Mouse (Mus musculus): ENCODE measurements around the gene Ins2. TPM values are rescaled to one million over a fixed set of nuclear protein-coding genes. Genes with fewer than 3 reads are reported as not detected.

Ins2 gene
- total and polyA plus RNA-seq, 3 experiments: not detected

DNA sequence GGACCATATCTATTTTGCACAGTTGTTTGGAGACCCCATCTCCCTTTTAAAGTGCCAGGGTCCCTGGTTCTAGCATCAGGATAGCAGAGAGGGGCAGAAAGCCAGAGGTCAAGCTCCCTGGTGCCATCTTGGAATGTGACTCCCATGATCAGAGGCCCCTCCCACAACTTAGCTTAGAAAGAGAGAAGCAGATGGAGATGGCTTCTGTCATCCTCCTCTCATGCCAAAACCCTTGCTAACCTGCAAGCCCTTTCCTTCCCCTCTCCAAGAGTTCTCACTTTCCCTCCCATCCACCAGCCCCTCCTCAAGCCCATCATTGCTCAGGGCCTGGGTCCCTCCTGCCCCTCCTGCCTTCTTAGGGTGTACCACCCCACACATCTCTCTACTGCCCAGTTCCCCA is 107.0 kb downstream of the Ins2 start:
- no peak overlapping the region for H3K4me3 ChIP-seq (ENCODE audit: control insufficient read depth in 1 of 2, insufficient read depth in 1 of 2, low read depth in 2 of 2, low read length in 2 of 2)
- H3K4me1 ChIP-seq (ENCODE audit: control insufficient read depth in 1 of 2, insufficient read depth in 2 of 2, low read length in 2 of 2): no peaks in the 10 kb centered on the region
- DNase-seq (ENCODE audit: low read depth, low spot score): no peak
- TF ChIP-seq ZMIZ1 (IDR thresholded peaks at IDR 0.05; ENCODE audit: low read depth, low read length): no peak
- TF ChIP-seq POLR2A (IDR thresholded peaks at IDR 0.05; ENCODE audit: control insufficient read depth in 1 of 2, insufficient read depth in 1 of 2, low read depth in 1 of 2, low read length in 2 of 2, poor library complexity in 1 of 2): no peak
- TF ChIP-seq E2F4 (IDR thresholded peaks at IDR 0.05; ENCODE audit: borderline replicate concordance, low read depth, low read length): no peak
- TF ChIP-seq SIN3A (IDR thresholded peaks at IDR 0.05; ENCODE audit: low read length): no peak
- no peak for TF ChIP-seq MAFK (IDR thresholded peaks at IDR 0.05; ENCODE audit: borderline replicate concordance, low read depth, low read length)
- no peak for TF ChIP-seq NRF1 (IDR thresholded peaks at IDR 0.05; ENCODE audit: insufficient read depth, low read depth, low read length, poor library complexity, severe bottlenecking)
- no peak overlapping the region for H3K9ac ChIP-seq (ENCODE audit: control insufficient read depth, low read depth, low read length, poor library complexity, severe bottlenecking)
- H3K27ac ChIP-seq (ENCODE audit: control insufficient read depth, low read depth, low read length): no peak overlapping the region
- H3K9me3 ChIP-seq (replicated peaks; ENCODE audit: insufficient read depth, low read length): no peaks in the 10 kb centered on the region
- no peaks in the 10 kb centered on the region for H3K79me2 ChIP-seq (ENCODE audit: control insufficient read depth, insufficient read depth, low read length, poor library complexity)
- H3K36me3 ChIP-seq (ENCODE audit: control insufficient read depth in 1 of 2, insufficient read depth in 2 of 2, low read length in 2 of 2): no peaks in the 10 kb centered on the region
- no peaks in the 10 kb centered on the region; a peak in 1 of 4 replicates for H3K27me3 ChIP-seq (ENCODE audit: control insufficient read depth in 1 of 2, insufficient read depth in 2 of 2, low read length in 2 of 2)

DNA sequence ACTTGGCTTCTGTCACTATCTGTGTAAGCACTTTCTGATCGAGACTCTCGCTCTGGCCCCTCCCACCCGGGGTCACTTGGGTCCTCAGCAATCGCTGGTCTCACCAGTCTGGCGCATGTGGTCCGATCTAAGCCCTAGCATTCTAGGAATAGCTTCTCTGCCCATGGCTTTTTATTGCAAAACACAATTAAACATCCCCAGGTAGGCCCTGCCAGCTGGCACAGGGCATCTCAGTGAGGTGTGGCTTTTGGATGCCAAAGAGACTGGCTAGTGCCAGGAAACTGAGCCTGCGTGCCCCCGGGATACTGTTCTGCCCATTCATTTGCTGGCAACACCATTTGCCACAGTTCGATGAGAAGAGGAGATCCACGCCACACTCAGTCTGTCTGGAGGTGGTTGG is 112.5 kb downstream of the Ins2 start:
- Histone ChIP-seq H3K27me3 (ENCODE audit: control insufficient read depth in 1 of 2, insufficient read depth in 2 of 2, low read length in 2 of 2) (no peaks in the 10 kb centered on the region; a peak in 1 of 4 replicates), H3K9me3 (replicated peaks; ENCODE audit: insufficient read depth, low read length) (no peaks in the 10 kb centered on the region), H3K4me3 (ENCODE audit: control insufficient read depth in 1 of 2, insufficient read depth in 1 of 2, low read depth in 2 of 2, low read length in 2 of 2) (no peak overlapping the region), H3K27ac (ENCODE audit: control insufficient read depth, low read depth, low read length) (no peak overlapping the region), H3K4me1 (ENCODE audit: control insufficient read depth in 1 of 2, insufficient read depth in 2 of 2, low read length in 2 of 2) (no peaks in the 10 kb centered on the region), H3K36me3 (ENCODE audit: control insufficient read depth in 1 of 2, insufficient read depth in 2 of 2, low read length in 2 of 2) (no peaks in the 10 kb centered on the region), H3K9ac (ENCODE audit: control insufficient read depth, low read depth, low read length, poor library complexity, severe bottlenecking) (no peak overlapping the region), H3K79me2 (ENCODE audit: control insufficient read depth, insufficient read depth, low read length, poor library complexity) (no peaks in the 10 kb centered on the region)
- DNase-seq (ENCODE audit: low read depth, low spot score): no peak
- no peak for TF ChIP-seq KAT2A (conservative IDR thresholded peaks at IDR 0.05; ENCODE audit: low read depth, low read length)
- TF ChIP-seq USF1 (IDR thresholded peaks at IDR 0.05; ENCODE audit: low read depth, low read length): no peak
- no peak for TF ChIP-seq HCFC1 (IDR thresholded peaks at IDR 0.05; ENCODE audit: low read depth, low read length)
- TF ChIP-seq ZC3H11A (IDR thresholded peaks at IDR 0.05; ENCODE audit: low read depth, low read length): no peak

DNA sequence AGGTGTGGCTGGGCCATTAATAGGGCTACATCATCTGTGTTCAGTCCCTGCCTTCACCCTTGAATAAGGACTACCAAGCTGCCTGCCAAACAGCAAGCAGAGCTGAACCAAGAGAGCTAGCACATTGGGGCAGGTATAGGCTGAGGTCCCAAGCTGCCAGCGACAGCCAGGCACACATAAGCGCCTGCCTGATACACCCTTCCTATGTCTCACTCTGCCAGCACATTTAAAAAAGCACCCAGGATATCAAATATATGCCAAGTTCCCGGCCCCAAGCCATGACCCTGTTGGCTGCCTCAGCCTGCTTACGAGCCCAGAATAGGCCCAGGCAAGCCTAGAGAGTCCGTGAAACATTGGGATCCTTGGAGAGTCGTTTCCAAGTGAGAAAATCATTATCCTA is 113.4 kb downstream of the Ins2 start:
- Histone ChIP-seq H3K36me3 (ENCODE audit: control insufficient read depth in 1 of 2, insufficient read depth in 2 of 2, low read length in 2 of 2) (no peaks in the 10 kb centered on the region), H3K4me1 (ENCODE audit: control insufficient read depth in 1 of 2, insufficient read depth in 2 of 2, low read length in 2 of 2) (no peaks in the 10 kb centered on the region), H3K9me3 (replicated peaks; ENCODE audit: insufficient read depth, low read length) (no peaks in the 10 kb centered on the region), H3K27me3 (ENCODE audit: control insufficient read depth in 1 of 2, insufficient read depth in 2 of 2, low read length in 2 of 2) (no peaks in the 10 kb centered on the region; a peak in 1 of 4 replicates), H3K27ac (ENCODE audit: control insufficient read depth, low read depth, low read length) (no peak overlapping the region), H3K4me3 (ENCODE audit: control insufficient read depth in 1 of 2, insufficient read depth in 1 of 2, low read depth in 2 of 2, low read length in 2 of 2) (no peak overlapping the region), H3K79me2 (ENCODE audit: control insufficient read depth, insufficient read depth, low read length, poor library complexity) (no peaks in the 10 kb centered on the region), H3K9ac (ENCODE audit: control insufficient read depth, low read depth, low read length, poor library complexity, severe bottlenecking) (no peak overlapping the region)
- DNase-seq (ENCODE audit: low read depth, low spot score): no peak
- TF ChIP-seq POLR2A (IDR thresholded peaks at IDR 0.05; ENCODE audit: control insufficient read depth in 1 of 2, insufficient read depth in 1 of 2, low read depth in 1 of 2, low read length in 2 of 2, poor library complexity in 1 of 2) (no peak), RCOR1 (IDR thresholded peaks at IDR 0.05; ENCODE audit: low read depth, low read length) (no peak), KAT2A (conservative IDR thresholded peaks at IDR 0.05; ENCODE audit: low read depth, low read length) (no peak), MXI1 (IDR thresholded peaks at IDR 0.05; ENCODE audit: low read depth, low read length) (no peak), TBP (IDR thresholded peaks at IDR 0.05; ENCODE audit: low read depth, low read length) (no peak), ZNF384 (IDR thresholded peaks at IDR 0.05; ENCODE audit: low read depth, low read length) (no peak), SIN3A (IDR thresholded peaks at IDR 0.05; ENCODE audit: low read length) (no peak), RAD21 (IDR thresholded peaks at IDR 0.05; ENCODE audit: low read depth, low read length) (no peak), NELFE (IDR thresholded peaks at IDR 0.05; ENCODE audit: low read depth, low read length) (no peak), POLR2AphosphoS2 (IDR thresholded peaks at IDR 0.05; ENCODE audit: low read length) (no peak), TAL1 (IDR thresholded peaks at IDR 0.05; ENCODE audit: low read length) (no peak)
